Comparison of ENCODE assay signal across 21 mouse cellular contexts in genomic region chr7:138137934-138138333, GRCm38 (mm10).
"Had no signal": no experiment of that assay in that cellular context is flagged by ENCODE, and none has a peak within 500 bp of the region (broad histone marks: within the 10 kb centered on the region; RNA-seq: fewer than 3 reads in every experiment).

No protein-coding gene starts in this region.

- H3K4me2 ChIP-seq: limb, embryonic 13.5 days; liver, embryonic 12.5 days; liver, embryonic 15.5 days; neural tube, embryonic 13.5 days; stomach, embryonic 15.5 days had no signal

- ATAC-seq: intestine, postnatal 0 days; liver, embryonic 12.5 days had no signal

- DNase-seq: kidney, adult 2 months; kidney, postnatal 25 days; layer of hippocampus, adult 9-11 months; liver; lung, adult 18-20 months; lung, postnatal 14 days; right cerebral cortex, adult 18-20 months; right cerebral cortex, postnatal 14 days; spleen, adult 18-20 months; thymus, postnatal 25 days had no signal

- H3K36me3 ChIP-seq: limb, embryonic 10.5 days; limb, embryonic 13.5 days; liver, embryonic 12.5 days; liver, embryonic 15.5 days; neural tube, embryonic 13.5 days; stomach, embryonic 15.5 days had no signal

- H3K9me3 ChIP-seq: limb, embryonic 10.5 days; limb, embryonic 13.5 days; liver, embryonic 12.5 days; liver, embryonic 15.5 days; neural tube, embryonic 13.5 days; stomach, embryonic 15.5 days had no signal

- H3K27ac ChIP-seq: kidney, postnatal 0 days; layer of hippocampus, adult 2 months; limb, embryonic 10.5 days; limb, embryonic 13.5 days; liver, embryonic 12.5 days; liver, embryonic 15.5 days; macrophage; neural tube, embryonic 13.5 days; stomach, embryonic 15.5 days had no signal

- H3K27me3 ChIP-seq: limb, embryonic 13.5 days; liver, embryonic 12.5 days; liver, embryonic 15.5 days; neural tube, embryonic 13.5 days; stomach, embryonic 15.5 days had no signal

- H3K4me1 ChIP-seq: limb, embryonic 13.5 days; liver, embryonic 12.5 days; liver, embryonic 15.5 days; neural tube, embryonic 13.5 days; stomach, embryonic 15.5 days had no signal

- H3K9ac ChIP-seq: limb, embryonic 13.5 days; liver, embryonic 12.5 days; liver, embryonic 15.5 days; neural tube, embryonic 13.5 days; stomach, embryonic 15.5 days had no signal

- H3K4me3 ChIP-seq: layer of hippocampus, adult 2 months; limb, embryonic 10.5 days; limb, embryonic 13.5 days; liver, embryonic 12.5 days; liver, embryonic 15.5 days; myocyte; neural tube, embryonic 13.5 days; stomach, embryonic 15.5 days had no signal
